Mouse (Mus musculus) C2C12 (cell line): ENCODE measurements at regions not wholly inside any gene's neighbourhood (a gene's known extent, or its start where the extent isn't known, plus 50 kb on each side); places are given as distances from the start of the nearest gene placed in this dataset.
"Not testable (repeated sequence)": the region's sequence is repeated elsewhere in the genome, so short reads cannot be mapped to it uniquely, and the experiment has no call there.

Experiments
- H3K27me3 ChIP-seq: one replicate; pipeline ENCODE4 v1.6.1; 2011; ENCODE audit not compliant: control insufficient read depth, insufficient read depth, insufficient read length
- H3K36me3 ChIP-seq: one replicate; pipeline ENCODE4 v1.6.1; 2011; ENCODE audit not compliant: control insufficient read depth, insufficient read depth
- H3K4me3 ChIP-seq: one replicate; pipeline ENCODE4 v1.5.1; 2011; ENCODE audit warnings: mild to moderate bottlenecking, control low read depth; ENCODE audit not compliant: poor library complexity, insufficient read depth, severe bottlenecking
- H3K79me2 ChIP-seq: one replicate; pipeline ENCODE4 v1.6.1; 2011; ENCODE audit not compliant: control insufficient read depth, insufficient read depth
- H3K79me3 ChIP-seq: one replicate; pipeline ENCODE4 v1.6.1; 2011; ENCODE audit warnings: low read depth, control low read depth
- H3ac ChIP-seq: one replicate; pipeline ENCODE3; 2011; ENCODE audit warnings: low read depth; ENCODE audit not compliant: control insufficient read depth, insufficient read length
- CEBPB ChIP-seq: IDR thresholded peaks from one replicate; pipeline ENCODE4 v1.6.1; 2011; ENCODE audit warnings: low read depth, mild to moderate bottlenecking, control low read depth, moderate library complexity
- CTCF ChIP-seq: IDR thresholded peaks from one replicate; pipeline ENCODE4 v1.5.1; 2011; ENCODE audit not compliant: control insufficient read depth, insufficient read depth, insufficient read length
- FOSL1 ChIP-seq: IDR thresholded peaks from one replicate; pipeline ENCODE4 v1.8.0; 2011; ENCODE audit warnings: mild to moderate bottlenecking, low read length; ENCODE audit not compliant: poor library complexity, insufficient read depth, severe bottlenecking
- MAX ChIP-seq: IDR thresholded peaks from one replicate; pipeline ENCODE4 v1.6.1; 2011; ENCODE audit warnings: mild to moderate bottlenecking, control low read depth
- MYOD1 ChIP-seq: IDR thresholded peaks from one replicate; pipeline ENCODE4 v1.6.1; 2011; ENCODE audit warnings: low read depth; ENCODE audit not compliant: control insufficient read depth, insufficient read length
- MYOG ChIP-seq: IDR thresholded peaks from one replicate; pipeline ENCODE4 v1.6.1; 2011; ENCODE audit not compliant: control insufficient read depth, insufficient read length; ENCODE audit errors: extremely low read depth
- USF1 ChIP-seq: IDR thresholded peaks from one replicate; pipeline ENCODE4 v1.6.1; 2011; ENCODE audit warnings: low read depth, mild to moderate bottlenecking, control low read depth, moderate library complexity

GRCm38 (mm10) chr2:129933578-129933977 is 78.6 kb upstream of the Tgm3 start:
- Histone ChIP-seq H3K4me3 (no peak overlapping the region), H3K36me3 (no peaks in the 10 kb centered on the region), H3K27me3 (no peaks in the 10 kb centered on the region), H3K79me2 (no peaks in the 10 kb centered on the region), H3K79me3 (no peaks in the 10 kb centered on the region), H3ac (no peak overlapping the region)
- TF ChIP-seq MAX (no peak), CEBPB (no peak), MYOG (no peak), USF1 (no peak), MYOD1 (no peak), CTCF (no peak), FOSL1 (no peak)

- H3K36me3 ChIP-seq: no peaks in the 10 kb centered on the region
- no peak for TF ChIP-seq MYOG
- no peak for TF ChIP-seq MYOD1
- TF ChIP-seq CEBPB: no peak
- no peak for TF ChIP-seq MAX
- TF ChIP-seq FOSL1: no peak
- no peak for TF ChIP-seq USF1
- TF ChIP-seq CTCF: no peak
- H3K79me3 ChIP-seq: no peaks in the 10 kb centered on the region
- no peaks in the 10 kb centered on the region for H3K79me2 ChIP-seq
- H3K27me3 ChIP-seq: peaks cover 4% of the 10 kb centered on the region
- H3ac ChIP-seq: no peak overlapping the region
- no peak overlapping the region for H3K4me3 ChIP-seq
These were observed 69.3 kb upstream of the Tgm3 start for GRCm38 (mm10) chr2:129942824-129943223.

GRCm38 (mm10) chr2:129947847-129948553 is 64.1 kb upstream of the Tgm3 start:
- H3ac ChIP-seq: no peak overlapping the region
- no peaks in the 10 kb centered on the region for H3K36me3 ChIP-seq
- no peaks in the 10 kb centered on the region for H3K79me3 ChIP-seq
- no peaks in the 10 kb centered on the region for H3K79me2 ChIP-seq
- H3K27me3 ChIP-seq: peaks cover 11% of the 10 kb centered on the region
- TF ChIP-seq CTCF (no peak), MAX (no peak), CEBPB (no peak), USF1 (no peak), MYOD1 (no peak), FOSL1 (no peak), MYOG (no peak)
- no peak overlapping the region for H3K4me3 ChIP-seq

- H3K79me3 ChIP-seq, H3K4me3 ChIP-seq, H3K36me3 ChIP-seq, H3ac ChIP-seq, H3K79me2 ChIP-seq: not testable (repeated sequence)
- H3K27me3 ChIP-seq: peaks cover 16% of the 10 kb centered on the region
These were observed 62.4 kb upstream of the Tgm3 start for GRCm38 (mm10) chr2:129949786-129950185.

GRCm38 (mm10) chr2:129952486-129952885 is 59.7 kb upstream of the Tgm3 start:
- Histone ChIP-seq H3ac (no peak overlapping the region), H3K79me2 (no peaks in the 10 kb centered on the region), H3K4me3 (no peak overlapping the region), H3K27me3 (peaks cover 29% of the 10 kb centered on the region), H3K79me3 (no peaks in the 10 kb centered on the region), H3K36me3 (no peaks in the 10 kb centered on the region)
- no peak for TF ChIP-seq MAX
- TF ChIP-seq USF1: no peak
- no peak for TF ChIP-seq MYOG
- no peak for TF ChIP-seq FOSL1
- TF ChIP-seq CTCF: no peak
- no peak for TF ChIP-seq MYOD1
- TF ChIP-seq CEBPB: no peak

GRCm38 (mm10) chr2:129955260-129955691 is 56.9 kb upstream of the Tgm3 start:
- Histone ChIP-seq H3K79me2 (no peaks in the 10 kb centered on the region), H3K79me3 (no peaks in the 10 kb centered on the region), H3K4me3 (no peak overlapping the region), H3K27me3 (peaks cover 30% of the 10 kb centered on the region), H3K36me3 (no peaks in the 10 kb centered on the region), H3ac (no peak overlapping the region)
- TF ChIP-seq CEBPB (no peak), MAX (no peak), MYOD1 (no peak), CTCF (no peak), FOSL1 (no peak), MYOG (no peak)
